Mouse (Mus musculus): ENCODE measurements around the gene Hist1h4b.

DNA sequence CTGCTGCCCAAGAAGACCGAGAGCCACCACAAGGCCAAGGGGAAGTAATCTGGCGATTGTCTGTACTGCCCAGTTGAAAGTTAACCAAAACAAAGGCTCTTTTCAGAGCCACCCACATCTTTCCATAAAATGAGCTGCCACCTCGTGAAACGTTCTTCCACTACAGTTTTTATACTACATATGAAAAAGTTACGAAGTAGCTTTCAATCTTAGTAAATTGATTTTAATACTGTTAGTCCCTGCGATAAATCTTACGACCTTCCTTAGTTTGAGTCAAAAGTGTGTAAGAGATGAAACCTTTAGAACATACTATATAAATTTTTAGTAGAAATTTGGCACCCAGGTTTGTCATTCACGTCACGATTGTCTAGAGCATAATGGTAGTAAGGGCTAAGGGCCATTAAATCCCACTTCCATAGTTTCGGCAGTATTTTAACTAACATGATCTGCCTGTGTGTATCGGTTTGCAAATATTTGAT, 5.3 kb upstream of the Hist1h4b start:
- no peak for TF ChIP-seq CTCF (IDR thresholded peaks at IDR 0.05; ENCODE audit: low read depth, low read length)
- no peak for TF ChIP-seq POLR2A (IDR thresholded peaks at IDR 0.05; ENCODE audit: insufficient read depth, low read length)

Data from ES-Bruce4 (cell line).